Mouse (Mus musculus) liver, embryonic 12.5 days (tissue): ENCODE data around the gene Agap1. TPM values are rescaled to one million over a fixed set of nuclear protein-coding genes. Genes with fewer than 3 reads are reported as not detected.

Source experiments
- ATAC-seq: fragments of 200-750 bp; cut with Nextera tagmentation; 2 replicates; pipeline ENCODE4 v1.8.0; 2017; ENCODE audit warnings: moderate number of reproducible peaks, mild to moderate bottlenecking, moderate library complexity
- H3K27ac ChIP-seq: fragments of 300-500 bp; sonication (generic); 2 replicates; pipeline ENCODE4 v1.5.1; 2016; ENCODE audit warnings: mild to moderate bottlenecking
- H3K27me3 ChIP-seq: fragments of 300-500 bp; sonication (generic); replicated peaks from 2 replicates; pipeline ENCODE4 v1.6.1; 2016; ENCODE audit warnings: mild to moderate bottlenecking, moderate library complexity
- H3K36me3 ChIP-seq: fragments of 300-500 bp; sonication (generic); 2 replicates; pipeline ENCODE4 v1.6.1; 2016; ENCODE audit warnings: mild to moderate bottlenecking, moderate library complexity
- H3K4me1 ChIP-seq: fragments of 300-500 bp; sonication (generic); 2 replicates; pipeline ENCODE4 v1.6.1; 2016
- H3K4me2 ChIP-seq: fragments of 300-500 bp; sonication (generic); 2 replicates; pipeline ENCODE4 v1.6.1; 2016; ENCODE audit warnings: mild to moderate bottlenecking, moderate library complexity
- H3K4me3 ChIP-seq: fragments of 300-500 bp; sonication (generic); 2 replicates; pipeline ENCODE4 v1.5.1; 2016; ENCODE audit warnings: mild to moderate bottlenecking, moderate library complexity
- H3K9ac ChIP-seq: fragments of 300-500 bp; sonication (generic); 2 replicates; pipeline ENCODE4 v1.6.1; 2016; ENCODE audit warnings: mild to moderate bottlenecking, moderate library complexity
- H3K9me3 ChIP-seq: fragments of 300-500 bp; sonication (generic); replicated peaks from 2 replicates; pipeline ENCODE4 v1.6.1; 2016; ENCODE audit warnings: mild to moderate bottlenecking, moderate library complexity
- WGBS: fragments of 180-500 bp; shearing (Covaris S2); methylation state at CpG from one replicate; pipeline ENCODE4 v1.1.7; 2016; ENCODE audit not compliant: insufficient replicate concordance; 5-methylcytosine and 5-hydroxymethylcytosine counted together
- polyA plus RNA-seq: library from polyadenylated mRNA; unstranded; fragments of >200 nt; fragmentation: Nextera tagmentation; extraction: Ambion mirVana; gene quantifications from 2 replicates; pipeline ENCODE4 v1.2.1, GENCODE M21; 2016

The Agap1 gene
- polyA plus RNA-seq, 1 experiment from 2014 or later: 4.1 TPM

GRCm38 (mm10) chr1:89463138-89463537, 8.5 kb downstream of the Agap1 start:
- no peak overlapping the region for H3K4me3 ChIP-seq
- ATAC-seq: no peak
- 24% methylated on average over 8 of the region's 8 CpGs for WGBS
- H3K27ac ChIP-seq: no peak overlapping the region
- H3K27me3 ChIP-seq: no peaks in the 10 kb centered on the region
- H3K4me1 ChIP-seq: peaks cover 43% of the 10 kb centered on the region
- no peak overlapping the region for H3K4me2 ChIP-seq
- H3K9ac ChIP-seq: no peak overlapping the region
- no peaks in the 10 kb centered on the region for H3K36me3 ChIP-seq
- no peaks in the 10 kb centered on the region; the same call in 1 of the 2 replicates for H3K9me3 ChIP-seq

GRCm38 (mm10) chr1:89465417-89466002, 10.9 kb downstream of the Agap1 start:
- no peak for ATAC-seq
- no peaks in the 10 kb centered on the region for H3K36me3 ChIP-seq
- H3K27ac ChIP-seq: no peak overlapping the region
- no peaks in the 10 kb centered on the region for H3K27me3 ChIP-seq
- peaks cover 55% of the 10 kb centered on the region for H3K4me1 ChIP-seq
- no peak overlapping the region for H3K4me2 ChIP-seq
- no peak overlapping the region for H3K9ac ChIP-seq
- H3K4me3 ChIP-seq: no peak overlapping the region
- WGBS: 53% methylated on average over 5 of the region's 5 CpGs
- no peaks in the 10 kb centered on the region for H3K9me3 ChIP-seq

- H3K4me3 ChIP-seq: no peak overlapping the region
- peak; percentile 58 for ATAC-seq
- H3K36me3 ChIP-seq: no peaks in the 10 kb centered on the region
- WGBS: 22% methylated on average over 6 of the region's 6 CpGs
- H3K9me3 ChIP-seq: no peaks in the 10 kb centered on the region
- H3K4me1 ChIP-seq: peaks cover 58% of the 10 kb centered on the region
- no peak overlapping the region for H3K9ac ChIP-seq
- peak overlapping the region; percentile 23; the same call in 1 of the 2 replicates for H3K27ac ChIP-seq
- no peaks in the 10 kb centered on the region for H3K27me3 ChIP-seq
- H3K4me2 ChIP-seq: peak overlapping the region; percentile 10
Measured at GRCm38 (mm10) chr1:89467321-89468069, 12.9 kb downstream of the Agap1 start.

- WGBS: 42% methylated on average over 3 of the region's 3 CpGs
- Histone ChIP-seq H3K4me2 (peak overlapping the region; percentile 10), H3K9me3 (no peaks in the 10 kb centered on the region), H3K27me3 (no peaks in the 10 kb centered on the region), H3K27ac (no peak overlapping the region), H3K36me3 (no peaks in the 10 kb centered on the region), H3K9ac (no peak overlapping the region), H3K4me3 (no peak overlapping the region), H3K4me1 (peaks cover 53% of the 10 kb centered on the region)
- ATAC-seq: no peak
Measured at GRCm38 (mm10) chr1:89468141-89468540, 13.5 kb downstream of the Agap1 start.

- H3K4me3 ChIP-seq: no peak overlapping the region
- no peak overlapping the region for H3K9ac ChIP-seq
- ATAC-seq: no peak
- no peaks in the 10 kb centered on the region for H3K9me3 ChIP-seq
- H3K4me1 ChIP-seq: peaks cover 34% of the 10 kb centered on the region
- H3K27me3 ChIP-seq: no peaks in the 10 kb centered on the region
- no peak overlapping the region for H3K4me2 ChIP-seq
- no peaks in the 10 kb centered on the region for H3K36me3 ChIP-seq
- H3K27ac ChIP-seq: no peak overlapping the region
- 58% methylated on average over 4 of the region's 4 CpGs for WGBS
Measured at GRCm38 (mm10) chr1:89471430-89471829, 16.8 kb downstream of the Agap1 start.

GRCm38 (mm10) chr1:89471891-89472290, 17.3 kb downstream of the Agap1 start:
- no peak for ATAC-seq
- no peak overlapping the region for H3K9ac ChIP-seq
- no peaks in the 10 kb centered on the region for H3K9me3 ChIP-seq
- peaks cover 29% of the 10 kb centered on the region for H3K4me1 ChIP-seq
- H3K4me3 ChIP-seq: no peak overlapping the region
- H3K4me2 ChIP-seq: no peak overlapping the region
- H3K36me3 ChIP-seq: no peaks in the 10 kb centered on the region
- WGBS: 72% methylated on average over 9 of the region's 9 CpGs
- H3K27ac ChIP-seq: no peak overlapping the region
- no peaks in the 10 kb centered on the region for H3K27me3 ChIP-seq

- 67% methylated on average over 5 of the region's 5 CpGs for WGBS
- H3K9me3 ChIP-seq: no peaks in the 10 kb centered on the region
- no peaks in the 10 kb centered on the region for H3K36me3 ChIP-seq
- no peaks in the 10 kb centered on the region for H3K27me3 ChIP-seq
- H3K4me2 ChIP-seq: no peak overlapping the region
- ATAC-seq: no peak
- H3K27ac ChIP-seq: no peak overlapping the region
- H3K4me3 ChIP-seq: no peak overlapping the region
- H3K4me1 ChIP-seq: peaks cover 14% of the 10 kb centered on the region; the same call in 1 of the 2 replicates
- no peak overlapping the region for H3K9ac ChIP-seq
Measured at GRCm38 (mm10) chr1:89473946-89474345, 19.3 kb downstream of the Agap1 start.

- WGBS: 67% methylated on average over 9 of the region's 9 CpGs
- Histone ChIP-seq H3K36me3 (no peaks in the 10 kb centered on the region), H3K4me1 (peaks cover 10% of the 10 kb centered on the region; the same call in 1 of the 2 replicates), H3K4me3 (no peak overlapping the region), H3K9ac (no peak overlapping the region), H3K4me2 (no peak overlapping the region), H3K27ac (no peak overlapping the region), H3K27me3 (no peaks in the 10 kb centered on the region), H3K9me3 (no peaks in the 10 kb centered on the region)
- ATAC-seq: no peak
Measured at GRCm38 (mm10) chr1:89474853-89475252, 20.2 kb downstream of the Agap1 start.

GRCm38 (mm10) chr1:89477033-89477432, 22.4 kb downstream of the Agap1 start:
- H3K4me3 ChIP-seq: no peak overlapping the region
- no peak for ATAC-seq
- H3K27ac ChIP-seq: no peak overlapping the region
- H3K36me3 ChIP-seq: no peaks in the 10 kb centered on the region
- H3K4me1 ChIP-seq: peaks cover 21% of the 10 kb centered on the region; the same call in 1 of the 2 replicates
- H3K9me3 ChIP-seq: no peaks in the 10 kb centered on the region
- 79% methylated on average over 5 of the region's 5 CpGs for WGBS
- H3K9ac ChIP-seq: no peak overlapping the region
- no peaks in the 10 kb centered on the region for H3K27me3 ChIP-seq
- no peak overlapping the region for H3K4me2 ChIP-seq

- Histone ChIP-seq H3K36me3 (no peaks in the 10 kb centered on the region), H3K27me3 (no peaks in the 10 kb centered on the region), H3K4me2 (no peak overlapping the region), H3K4me3 (no peak overlapping the region), H3K9ac (no peak overlapping the region), H3K27ac (no peak overlapping the region), H3K4me1 (peaks cover 21% of the 10 kb centered on the region; the same call in 1 of the 2 replicates), H3K9me3 (no peaks in the 10 kb centered on the region)
- WGBS: 57% methylated on average over 4 of the region's 4 CpGs
- ATAC-seq: no peak
Measured at GRCm38 (mm10) chr1:89478571-89479460, 24.2 kb downstream of the Agap1 start.

GRCm38 (mm10) chr1:89481154-89481553, 26.5 kb downstream of the Agap1 start:
- H3K27me3 ChIP-seq: no peaks in the 10 kb centered on the region
- no peak overlapping the region for H3K9ac ChIP-seq
- H3K27ac ChIP-seq: no peak overlapping the region
- H3K4me2 ChIP-seq: no peak overlapping the region
- H3K4me3 ChIP-seq: no peak overlapping the region
- ATAC-seq: no peak
- no peaks in the 10 kb centered on the region for H3K36me3 ChIP-seq
- peaks cover 21% of the 10 kb centered on the region; the same call in 1 of the 2 replicates for H3K4me1 ChIP-seq
- WGBS: 74% methylated on average over 9 of the region's 9 CpGs
- H3K9me3 ChIP-seq: no peaks in the 10 kb centered on the region

GRCm38 (mm10) chr1:89482812-89483211, 28.2 kb downstream of the Agap1 start:
- Histone ChIP-seq H3K9ac (no peak overlapping the region), H3K27ac (no peak overlapping the region), H3K36me3 (no peaks in the 10 kb centered on the region), H3K4me2 (no peak overlapping the region), H3K4me1 (peaks cover 21% of the 10 kb centered on the region; the same call in 1 of the 2 replicates), H3K9me3 (no peaks in the 10 kb centered on the region), H3K27me3 (no peaks in the 10 kb centered on the region), H3K4me3 (no peak overlapping the region)
- ATAC-seq: no peak
- WGBS: 55% methylated on average over 5 of the region's 5 CpGs
